Mouse (Mus musculus) thymus, postnatal 25 days (tissue): ENCODE data around the gene Srgap3.

Source experiments
- DNase-seq: peaks from one replicate; pipeline ENCODE4 v3.0.0; 2022

Gene Srgap3

GRCm38 (mm10) chr6:112949220-112949619 lies 2.2 kb upstream of the Srgap3 start:
- no peak for DNase-seq

DNA sequence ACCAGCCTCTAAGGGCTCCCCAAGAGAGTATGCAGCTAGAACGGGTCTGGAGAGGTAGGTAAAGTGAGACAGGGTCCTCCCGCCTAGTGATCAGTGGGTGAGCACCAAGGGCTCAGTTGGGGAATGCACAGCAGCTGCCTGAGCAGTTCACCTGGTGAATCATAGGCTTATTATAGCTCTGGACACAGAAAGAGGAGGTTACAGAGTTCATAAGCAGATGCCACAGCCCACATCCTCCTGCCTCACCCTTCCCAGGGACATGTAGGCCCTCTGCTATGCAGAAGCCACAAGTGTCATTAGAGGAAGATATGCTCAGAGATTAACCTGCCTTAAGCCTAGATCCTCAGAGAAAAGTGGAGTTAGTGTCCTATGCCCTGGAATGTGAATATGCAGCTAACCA lies 1.4 kb upstream of the Srgap3 start:
- DNase-seq: no peak

GRCm38 (mm10) chr6:112946021-112946811 lies 850 bp downstream of the Srgap3 start:
- DNase-seq: no peak

DNA sequence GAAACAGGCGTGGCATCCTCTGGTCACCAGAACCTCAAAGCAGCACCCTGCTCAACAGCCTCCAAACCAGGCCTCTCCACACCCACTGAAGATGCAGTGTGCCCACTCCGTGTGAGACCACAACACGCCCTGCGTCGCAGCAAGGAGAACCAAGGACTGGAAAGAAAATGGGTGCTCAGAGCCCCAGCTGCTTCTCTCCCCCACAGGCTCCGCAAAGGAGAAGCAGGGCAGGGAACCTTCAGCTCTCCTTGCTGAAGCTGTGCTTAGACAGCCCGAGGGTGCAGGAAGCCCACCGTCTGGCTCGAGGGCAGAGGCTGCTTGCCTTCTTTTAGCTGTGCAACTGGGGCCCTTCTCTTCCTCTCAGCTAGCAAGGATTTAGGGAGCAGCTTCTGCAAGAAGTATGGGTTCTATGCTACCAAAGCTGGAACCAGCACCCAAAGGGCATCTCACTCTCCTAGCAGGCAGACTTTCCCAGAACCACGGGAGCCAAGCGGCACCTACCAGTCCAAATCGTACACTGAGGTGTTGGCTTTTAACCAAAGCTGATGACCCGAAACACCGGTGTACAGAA lies 1.8 kb downstream of the Srgap3 start:
- no peak for DNase-seq

- DNase-seq: no peak
Observed at GRCm38 (mm10) chr6:112943596-112944245, 3.3 kb downstream of the Srgap3 start.

- DNase-seq: no peak
Observed at GRCm38 (mm10) chr6:112939281-112939680, 7.8 kb downstream of the Srgap3 start.

DNA sequence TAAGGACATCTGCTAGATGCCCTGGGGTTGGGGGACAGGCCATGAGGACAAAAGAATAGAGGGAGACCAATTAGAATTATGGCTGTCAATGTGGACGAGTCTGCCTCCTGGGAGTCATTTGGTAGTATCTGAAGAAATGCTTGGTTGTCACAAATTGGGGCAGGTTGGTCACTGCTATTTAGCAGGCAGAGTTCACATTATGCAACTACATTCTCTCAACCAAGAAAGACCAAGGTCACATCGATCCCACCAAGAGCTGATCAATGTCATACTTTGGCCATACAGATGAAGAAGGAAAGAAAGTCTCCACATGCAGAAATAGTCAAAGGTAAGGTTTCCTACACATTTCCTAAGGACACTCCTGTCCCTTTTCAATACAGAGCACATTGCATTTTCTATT lies 9.3 kb downstream of the Srgap3 start:
- no peak for DNase-seq

GRCm38 (mm10) chr6:112934501-112934900 lies 12.6 kb downstream of the Srgap3 start:
- no peak for DNase-seq

- no peak for DNase-seq
Observed at GRCm38 (mm10) chr6:112932611-112933010, 14.5 kb downstream of the Srgap3 start.

GRCm38 (mm10) chr6:112930011-112930451 lies 17.0 kb downstream of the Srgap3 start:
- DNase-seq: no peak

DNA sequence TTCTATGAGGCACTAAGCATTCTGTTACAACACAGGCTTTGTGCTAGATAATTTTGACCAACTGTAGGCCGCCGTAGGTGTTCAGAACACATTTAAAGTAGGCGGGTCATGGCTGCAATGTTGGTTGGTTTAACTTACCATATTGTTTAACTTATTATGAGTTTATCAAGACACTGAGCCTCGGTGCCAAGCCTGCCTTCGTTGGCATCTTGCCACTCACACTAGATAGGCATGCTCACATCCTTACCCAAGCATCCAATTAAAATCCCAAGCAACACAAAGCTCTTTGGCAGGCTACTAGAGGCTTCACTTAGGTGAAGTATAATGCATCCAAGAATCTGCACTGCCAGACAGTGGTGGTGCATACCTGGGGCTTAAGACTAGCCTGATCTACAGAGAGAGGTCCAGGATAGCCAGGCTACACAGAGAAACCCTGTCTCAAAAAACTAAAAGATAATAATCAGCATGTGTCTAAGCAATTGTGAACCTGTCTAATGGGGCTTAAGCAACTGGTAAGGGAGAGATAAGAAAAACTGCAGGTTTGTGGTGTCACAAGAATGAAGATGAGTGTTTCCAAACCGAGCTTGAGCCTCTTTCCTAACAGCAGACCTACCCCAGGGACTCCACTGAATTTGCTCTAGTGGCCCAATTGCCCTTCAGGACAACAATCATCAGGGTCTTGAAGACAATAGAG lies 17.6 kb downstream of the Srgap3 start:
- no peak for DNase-seq

DNA sequence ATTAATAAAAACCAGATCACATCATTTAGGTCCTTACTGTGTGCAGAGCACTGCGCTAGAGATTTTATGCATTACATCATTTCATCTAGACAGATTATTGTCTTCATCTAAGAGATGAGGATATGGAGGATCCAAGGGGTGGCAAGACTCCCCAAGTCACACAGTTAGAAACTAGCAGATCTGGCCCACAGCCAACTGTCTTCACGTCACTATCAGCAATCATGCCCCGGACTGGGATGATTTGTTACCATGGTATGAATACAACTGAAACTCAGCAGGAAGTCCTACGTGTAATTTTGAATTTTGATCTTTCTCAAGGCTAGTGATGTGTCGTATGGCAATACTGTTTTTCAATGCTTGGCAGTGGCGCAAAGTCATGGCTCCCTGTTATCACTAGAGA lies 18.2 kb downstream of the Srgap3 start:
- no peak for DNase-seq

DNA sequence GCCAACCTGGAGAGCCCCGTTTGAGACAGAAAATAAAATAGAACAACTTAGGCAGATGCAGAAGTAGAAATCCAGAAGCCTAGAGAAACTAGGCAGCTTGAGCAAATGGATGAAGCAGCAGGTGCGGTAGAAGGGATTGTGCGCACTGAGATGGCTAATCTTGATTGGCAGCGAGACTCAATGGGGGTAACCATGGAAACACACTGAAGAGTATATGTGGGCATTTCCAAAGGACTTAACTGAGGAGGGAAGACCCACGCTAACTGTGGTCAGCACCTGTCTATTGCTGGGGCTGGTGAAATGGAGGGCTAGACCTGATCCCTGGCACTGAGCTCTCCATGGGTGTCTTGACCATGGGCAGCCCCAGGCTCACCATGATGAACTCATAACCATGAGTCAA lies 19.7 kb downstream of the Srgap3 start:
- DNase-seq: no peak

- DNase-seq: no peak
Observed at GRCm38 (mm10) chr6:112926011-112926410, 21.1 kb downstream of the Srgap3 start.

GRCm38 (mm10) chr6:112925234-112925975 lies 21.7 kb downstream of the Srgap3 start:
- DNase-seq: no peak

- DNase-seq: no peak
Observed at GRCm38 (mm10) chr6:112924606-112925141, 22.4 kb downstream of the Srgap3 start.

DNA sequence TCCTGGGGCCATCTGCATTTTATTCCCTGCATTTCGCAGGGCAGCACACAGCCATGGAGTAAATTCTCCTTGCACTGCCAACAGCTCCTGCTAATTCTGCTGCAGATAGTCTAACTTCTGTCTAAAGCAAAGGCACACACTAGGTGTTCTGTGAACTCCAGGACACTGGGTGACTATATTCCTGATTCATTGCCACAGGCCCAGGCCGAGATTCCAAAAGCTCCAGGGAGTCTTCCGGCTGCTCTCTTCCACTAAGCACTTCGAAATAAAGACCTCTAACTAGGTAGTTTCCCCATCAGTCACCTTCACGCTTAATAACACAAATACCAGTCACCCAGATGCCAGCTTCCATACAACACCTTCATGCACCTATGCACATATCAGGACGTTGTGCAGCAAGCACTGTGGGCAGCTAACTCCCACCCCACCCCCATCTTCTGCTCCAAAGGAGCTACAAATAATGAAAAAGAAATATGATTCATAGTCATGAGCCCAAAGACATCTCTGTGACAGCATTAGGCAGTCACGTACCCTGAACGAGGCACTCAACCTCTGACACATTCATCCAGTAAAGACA lies 26.4 kb downstream of the Srgap3 start:
- DNase-seq: no peak

- DNase-seq: no peak
Observed at GRCm38 (mm10) chr6:112917717-112918116, 29.3 kb downstream of the Srgap3 start.

GRCm38 (mm10) chr6:112916243-112916642 lies 30.8 kb downstream of the Srgap3 start:
- DNase-seq: no peak

GRCm38 (mm10) chr6:112912552-112912951 lies 34.5 kb downstream of the Srgap3 start:
- no peak for DNase-seq

DNA sequence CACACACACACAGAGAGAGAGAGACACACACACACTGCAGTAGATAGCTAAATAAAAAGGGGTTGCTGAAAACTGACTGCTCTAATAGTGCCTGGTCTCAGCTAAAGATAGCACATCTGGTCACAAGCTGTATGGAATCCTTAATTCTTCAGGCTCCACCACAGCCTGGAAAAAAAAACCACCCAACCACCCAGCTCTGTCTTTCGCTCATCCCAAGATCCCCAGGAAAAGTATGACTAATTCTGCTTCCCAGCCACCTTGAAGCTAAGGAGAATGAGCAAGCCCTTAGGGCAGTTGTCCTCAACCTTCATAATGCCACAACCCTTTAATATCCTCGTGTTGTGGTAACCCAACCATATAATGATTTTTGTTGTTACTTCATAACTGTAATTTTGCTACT lies 37.4 kb downstream of the Srgap3 start:
- DNase-seq: no peak
